Mouse (Mus musculus): ENCODE results near the gene Tuba1a. TPM values are rescaled to one million over a fixed set of nuclear protein-coding genes. Genes with fewer than 3 reads are reported as not detected.
A peak's percentile ranks its signal among the peaks of the same experiment; 100 is the strongest.
"Not testable (repeated sequence)": the region's sequence is repeated elsewhere in the genome, so short reads cannot be mapped to it uniquely, and the experiment has no call there.

Gene Tuba1a
- total RNA-seq, 4 experiments from 2014 or later, result 37.4 to 83.6 (median 67.3) TPM

- no peak for DNase-seq (ENCODE audit: low spot score)
These were observed 2.5 kb upstream of the Tuba1a start for GRCm38 (mm10) chr15:98956000-98956399.

- no peak for DNase-seq (ENCODE audit: low spot score)
These were observed 1.8 kb upstream of the Tuba1a start for GRCm38 (mm10) chr15:98955324-98955723.

- no peak for DNase-seq (ENCODE audit: low spot score)
These were observed 1.1 kb upstream of the Tuba1a start for GRCm38 (mm10) chr15:98954425-98955253.

- peak; percentile 67 for DNase-seq (ENCODE audit: low spot score)
These were observed 627 bp downstream of the Tuba1a start for GRCm38 (mm10) chr15:98952751-98953400.

- no peak for DNase-seq (ENCODE audit: low spot score)
These were observed 1.4 kb downstream of the Tuba1a start for GRCm38 (mm10) chr15:98952063-98952455.

GRCm38 (mm10) chr15:98951122-98952062, 2.1 kb downstream of the Tuba1a start:
- DNase-seq (ENCODE audit: low spot score), result not testable (repeated sequence)

- no peak for DNase-seq (ENCODE audit: low spot score)
These were observed 4.0 kb downstream of the Tuba1a start for GRCm38 (mm10) chr15:98949607-98949892.

GRCm38 (mm10) chr15:98948857-98949606, 4.5 kb downstream of the Tuba1a start:
- no peak for DNase-seq (ENCODE audit: low spot score)

GRCm38 (mm10) chr15:98948382-98948781, 5.1 kb downstream of the Tuba1a start:
- no peak for DNase-seq (ENCODE audit: low spot score)

- DNase-seq (ENCODE audit: low spot score), result no peak
These were observed 5.6 kb downstream of the Tuba1a start for GRCm38 (mm10) chr15:98947884-98948283.

- no peak for DNase-seq (ENCODE audit: low spot score)
These were observed 10.4 kb downstream of the Tuba1a start for GRCm38 (mm10) chr15:98943133-98943532.

GRCm38 (mm10) chr15:98942081-98942480, 11.4 kb downstream of the Tuba1a start:
- DNase-seq (ENCODE audit: low spot score), result no peak

- no peak for DNase-seq (ENCODE audit: low spot score)
These were observed 12.0 kb downstream of the Tuba1a start for GRCm38 (mm10) chr15:98941539-98941938.

GRCm38 (mm10) chr15:98940816-98941215, 12.7 kb downstream of the Tuba1a start:
- no peak for DNase-seq (ENCODE audit: low spot score)

- peak; percentile 88 for DNase-seq (ENCODE audit: low spot score)
These were observed 19.2 kb downstream of the Tuba1a start, which contains the start of gene Tuba1b for GRCm38 (mm10) chr15:98934217-98934839. TSS of gene Tuba1b (minus strand) at chr15:98934565.

GRCm38 (mm10) chr15:98933833-98934216, 19.7 kb downstream of the Tuba1a start:
- peak; percentile 93 for DNase-seq (ENCODE audit: low spot score)

GRCm38 (mm10) chr15:98933004-98933671, 20.4 kb downstream of the Tuba1a start:
- DNase-seq (ENCODE audit: low spot score), result not testable (repeated sequence)

- no peak for DNase-seq (ENCODE audit: low spot score)
These were observed 22.5 kb downstream of the Tuba1a start for GRCm38 (mm10) chr15:98930998-98931397.

GRCm38 (mm10) chr15:98930017-98930734, 23.3 kb downstream of the Tuba1a start:
- DNase-seq (ENCODE audit: low spot score), result no peak
